In genomic region chr1:18307545-18308473, GRCm38 (mm10) we compare ENCODE assay signal across 35 mouse cellular contexts. TPM values are rescaled to one million over a fixed set of nuclear protein-coding genes. Genes with fewer than 3 reads are reported as not detected.
DNase-seq lines count a peak whose midpoint lies in the region; ATAC-seq and TF ChIP-seq lines count a peak whose summit lies in the region.
"Had no signal": no experiment of that assay in that cellular context is flagged by ENCODE, and none has a peak within 500 bp of the region (broad histone marks: within the 10 kb centered on the region; RNA-seq: fewer than 3 reads in every experiment).

No protein-coding gene starts in this region.

- no peaks in the 10 kb centered on the region for H3K27me3 ChIP-seq in hindbrain, embryonic 11.5 days (ENCODE audit: control insufficient read depth, insufficient read depth, low read length)
- no peaks in the 10 kb centered on the region for H3K27me3 ChIP-seq in hindbrain, postnatal 0 days (ENCODE audit: insufficient read depth, low read length)
- H3K27me3 ChIP-seq in forebrain, postnatal 0 days (ENCODE audit: insufficient read depth, low read length) = no peaks in the 10 kb centered on the region
- no peaks in the 10 kb centered on the region for H3K27me3 ChIP-seq in midbrain, embryonic 16.5 days (ENCODE audit: control insufficient read depth, insufficient read depth, low read depth, low read length)
- H3K27me3 ChIP-seq: CH12.LX; embryonic facial prominence, embryonic 13.5 days; heart, embryonic 12.5 days; hindbrain, embryonic 15.5 days; kidney, embryonic 15.5 days; limb, embryonic 15.5 days; neural tube, embryonic 12.5 days; stomach, embryonic 15.5 days had no signal

- H3K9me3 ChIP-seq in hindbrain, embryonic 11.5 days (ENCODE audit: control insufficient read depth, low read length) = no peaks in the 10 kb centered on the region
- H3K9me3 ChIP-seq in hindbrain, postnatal 0 days (ENCODE audit: low read length) = no peaks in the 10 kb centered on the region
- no peaks in the 10 kb centered on the region for H3K9me3 ChIP-seq in forebrain, postnatal 0 days (ENCODE audit: low read length)
- H3K9me3 ChIP-seq in midbrain, embryonic 16.5 days (replicated peaks; ENCODE audit: control insufficient read depth, low read length, poor library complexity, severe bottlenecking) = no peaks in the 10 kb centered on the region
- H3K9me3 ChIP-seq: embryonic facial prominence, embryonic 13.5 days; G1E; heart, embryonic 12.5 days; hindbrain, embryonic 15.5 days; kidney, embryonic 15.5 days; limb, embryonic 15.5 days; neural tube, embryonic 12.5 days; stomach, embryonic 15.5 days had no signal

- H3K9ac ChIP-seq in hindbrain, embryonic 11.5 days (ENCODE audit: low read depth, low read length) = no peak overlapping the region
- no peak overlapping the region for H3K9ac ChIP-seq in hindbrain, postnatal 0 days (replicated peaks; ENCODE audit: low read length)
- no peak overlapping the region for H3K9ac ChIP-seq in forebrain, postnatal 0 days
- H3K9ac ChIP-seq in midbrain, embryonic 16.5 days (ENCODE audit: low read depth, low read length) = no peak overlapping the region
- H3K9ac ChIP-seq: embryonic facial prominence, embryonic 13.5 days; heart, embryonic 12.5 days; hindbrain, embryonic 15.5 days; kidney, embryonic 15.5 days; limb, embryonic 15.5 days; liver, embryonic 14.5 days; lung, embryonic 14.5 days; neural tube, embryonic 12.5 days; stomach, embryonic 15.5 days had no signal

- ATAC-seq in hindbrain, embryonic 11.5 days (ENCODE audit: low FRiP score) = peak; percentile 72; the same call in 1 of the 2 replicates
- no peak for ATAC-seq in hindbrain, postnatal 0 days
- ATAC-seq in forebrain, postnatal 0 days = peak; percentile 84
- peak; percentile 95 for ATAC-seq in midbrain, embryonic 16.5 days
- ATAC-seq: intestine, embryonic 16.5 days; Patski had no signal

- no peak overlapping the region for H3K27ac ChIP-seq in hindbrain, embryonic 11.5 days (ENCODE audit: low read depth, low read length)
- H3K27ac ChIP-seq in hindbrain, postnatal 0 days = no peak overlapping the region
- no peak overlapping the region for H3K27ac ChIP-seq in forebrain, postnatal 0 days (ENCODE audit: low read depth, low read length)
- peak overlapping the region; percentile 61 for H3K27ac ChIP-seq in midbrain, embryonic 16.5 days (ENCODE audit: low read length)
- no peak overlapping the region for H3K27ac ChIP-seq in gastrocnemius, adult 2 months
- H3K27ac ChIP-seq: embryonic facial prominence, embryonic 13.5 days; hindbrain, embryonic 15.5 days; kidney, embryonic 15.5 days; limb, embryonic 15.5 days; liver, embryonic 14.5 days; neural tube, embryonic 12.5 days; stomach, embryonic 15.5 days had no signal

- TF ChIP-seq CTCF in hindbrain, postnatal 0 days (IDR thresholded peaks at IDR 0.05; ENCODE audit: low read depth) = no peak
- no peak for TF ChIP-seq CTCF in brain, embryonic 14.5 days (IDR thresholded peaks at IDR 0.05; ENCODE audit: borderline replicate concordance, extremely low read depth, insufficient read depth, insufficient read length)
- TF ChIP-seq CTCF in forebrain, postnatal 0 days (IDR thresholded peaks at IDR 0.05; ENCODE audit: low read depth) = no peak
- TF ChIP-seq CTCF in gastrocnemius, adult 2 months (IDR thresholded peaks at IDR 0.05) = no peak

- no peaks in the 10 kb centered on the region for H3K36me3 ChIP-seq in hindbrain, embryonic 11.5 days (ENCODE audit: control insufficient read depth, insufficient read depth, low read length)
- H3K36me3 ChIP-seq in hindbrain, postnatal 0 days (ENCODE audit: insufficient read depth, low read length) = no peaks in the 10 kb centered on the region
- H3K36me3 ChIP-seq in forebrain, postnatal 0 days (ENCODE audit: insufficient read depth) = no peaks in the 10 kb centered on the region
- no peaks in the 10 kb centered on the region for H3K36me3 ChIP-seq in midbrain, embryonic 16.5 days (ENCODE audit: control insufficient read depth, insufficient read depth, low read length)
- H3K36me3 ChIP-seq: embryonic facial prominence, embryonic 13.5 days; G1E; heart, embryonic 12.5 days; hindbrain, embryonic 15.5 days; kidney, embryonic 15.5 days; limb, embryonic 15.5 days; neural tube, embryonic 12.5 days; stomach, embryonic 15.5 days had no signal

- TF ChIP-seq POLR2A in brain, embryonic 14.5 days (IDR thresholded peaks at IDR 0.05; ENCODE audit: borderline replicate concordance, extremely low read depth, insufficient read depth, insufficient read length, poor library complexity, severe bottlenecking) = no peak

- DNase-seq in hindbrain, embryonic 11.5 days (ENCODE audit: low spot score) = peak; percentile 13
- DNase-seq in hindbrain, postnatal 0 days (ENCODE audit: low spot score) = no peak
- DNase-seq in brain, embryonic 14.5 days (ENCODE audit: low read depth) = peak; percentile 89
- peak; percentile 82 for DNase-seq in forebrain, postnatal 0 days
- no peak for DNase-seq in thymus, postnatal 36 days
- no peak for DNase-seq in gastrocnemius, adult 2 months
- DNase-seq: B cell, adult 2 months; cerebellum, adult 2 months; cerebellum, postnatal 25 days; gastrocnemius, postnatal 14 days; heart, adult 11 months; heart, postnatal 10 days; kidney, postnatal 36 days; layer of hippocampus, postnatal 36 days; left cerebral cortex, postnatal 4 days; lung, embryonic 14.5 days; thymus, postnatal 4 days had no signal

- H3K4me1 ChIP-seq in hindbrain, embryonic 11.5 days (replicated peaks; ENCODE audit: control insufficient read depth, insufficient read depth, low read length) = no peaks in the 10 kb centered on the region
- H3K4me1 ChIP-seq in hindbrain, postnatal 0 days (ENCODE audit: insufficient read depth, low read length) = no peaks in the 10 kb centered on the region
- H3K4me1 ChIP-seq in forebrain, postnatal 0 days (ENCODE audit: insufficient read depth) = no peaks in the 10 kb centered on the region
- H3K4me1 ChIP-seq in midbrain, embryonic 16.5 days (ENCODE audit: control insufficient read depth, insufficient read depth, low read length) = no peaks in the 10 kb centered on the region
- H3K4me1 ChIP-seq: embryonic facial prominence, embryonic 13.5 days; heart, embryonic 12.5 days; hindbrain, embryonic 15.5 days; kidney, embryonic 15.5 days; limb, embryonic 15.5 days; neural tube, embryonic 12.5 days; stomach, embryonic 15.5 days had no signal

- intact Hi-C loops in gastrocnemius, adult 2 months (cut with DNase I) = no loop called here

- H3K4me3 ChIP-seq in hindbrain, embryonic 11.5 days (ENCODE audit: low read depth, low read length) = no peak overlapping the region
- no peak overlapping the region for H3K4me3 ChIP-seq in hindbrain, postnatal 0 days (ENCODE audit: low read length)
- no peak overlapping the region for H3K4me3 ChIP-seq in forebrain, postnatal 0 days (ENCODE audit: low read depth, low read length)
- no peak overlapping the region for H3K4me3 ChIP-seq in midbrain, embryonic 16.5 days (ENCODE audit: low read depth, low read length)
- H3K4me3 ChIP-seq in gastrocnemius, adult 2 months = no peak overlapping the region
- H3K4me3 ChIP-seq: embryonic facial prominence, embryonic 13.5 days; erythroblast, embryonic 14.5 days; heart, embryonic 12.5 days; hindbrain, embryonic 15.5 days; kidney, embryonic 15.5 days; limb, embryonic 15.5 days; neural tube, embryonic 12.5 days; stomach, embryonic 15.5 days had no signal

- no peak overlapping the region for H3K4me2 ChIP-seq in hindbrain, embryonic 11.5 days (replicated peaks; ENCODE audit: low read depth, low read length)
- H3K4me2 ChIP-seq in hindbrain, postnatal 0 days (ENCODE audit: low read depth, low read length) = no peak overlapping the region
- 0 out of 2 replicates have a peak overlapping the region, but pooled peaks have one; percentile 8 for H3K4me2 ChIP-seq in forebrain, postnatal 0 days (ENCODE audit: low read depth)
- no peak overlapping the region for H3K4me2 ChIP-seq in midbrain, embryonic 16.5 days (ENCODE audit: low read length)
- H3K4me2 ChIP-seq: embryonic facial prominence, embryonic 13.5 days; heart, embryonic 12.5 days; hindbrain, embryonic 15.5 days; kidney, embryonic 15.5 days; limb, embryonic 15.5 days; lung, embryonic 14.5 days; neural tube, embryonic 12.5 days; stomach, embryonic 15.5 days had no signal

- WGBS in hindbrain, embryonic 11.5 days = 79% methylated on average over 12 of the region's 12 CpGs
- WGBS in hindbrain, postnatal 0 days = 65% methylated on average over 12 of the region's 12 CpGs
- 55% methylated on average over 12 of the region's 12 CpGs for WGBS in forebrain, postnatal 0 days
- WGBS in midbrain, embryonic 16.5 days = 69% methylated on average over 12 of the region's 12 CpGs

RNA-seq across cellular contexts. Expression of gene Defb41, which starts 42.9 kb away (rescaled TPM):
- not detected in 2 replicates for polyA plus RNA-seq in hindbrain, embryonic 11.5 days (2014; fragmentation: Nextera tagmentation; extraction: Ambion mirVana)
- total RNA-seq in hindbrain, postnatal 0 days (2014; rRNA removed) = not detected in 2 replicates
- polyA plus RNA-seq in hindbrain, postnatal 0 days (2015; fragmentation: Nextera tagmentation; extraction: Ambion mirVana) = not detected in 2 replicates
- polyA plus RNA-seq in brain, embryonic 14.5 days (2012; rRNA removed) = not detected in 2 replicates
- not detected in 2 replicates for total RNA-seq in forebrain, postnatal 0 days (2014; rRNA removed)
- not detected in 2 replicates for polyA plus RNA-seq in forebrain, postnatal 0 days (2015; fragmentation: Nextera tagmentation; extraction: Ambion mirVana)
- polyA plus RNA-seq in midbrain, embryonic 16.5 days (2015; fragmentation: Nextera tagmentation; extraction: Ambion mirVana) = not detected in 2 replicates
- total RNA-seq in gastrocnemius, adult 2 months (2021) = not detected
- total RNA-seq: adrenal gland, adult 18-20 months; adrenal gland, postnatal 4 days; CH12.LX; G1E; gastrocnemius, postnatal 14 days; heart, postnatal 10 days; layer of hippocampus, adult 8-10 months; layer of hippocampus, postnatal 36 days; left cerebral cortex, postnatal 4 days; megakaryocyte, adult 5-6 weeks had no signal
- polyA plus RNA-seq: cerebellum, adult 2 months; embryonic facial prominence, embryonic 13.5 days; erythroblast, embryonic 14.5 days; G1E; heart, embryonic 12.5 days; hindbrain, embryonic 15.5 days; intestine, embryonic 16.5 days; kidney, embryonic 15.5 days; limb, embryonic 15.5 days; liver, embryonic 14.5 days; lung, embryonic 14.5 days; neural tube, embryonic 12.5 days; Patski; stomach, embryonic 15.5 days had no signal

Comparison
In these comparisons a context has a peak if more than half of its experiments do, and no peak if none do; other contexts are left out.
1. DNase-seq: peak in hindbrain, embryonic 11.5 days (single experiment), brain, embryonic 14.5 days (single experiment) and forebrain, postnatal 0 days (single experiment); none in hindbrain, postnatal 0 days (single experiment), thymus, postnatal 36 days (0 of 2) and gastrocnemius, adult 2 months (single experiment).